In genomic region chr6:50566141-50566996, GRCm38 (mm10) we compare ENCODE assay signal across 8 mouse cellular contexts. TPM values are rescaled to one million over a fixed set of nuclear protein-coding genes. Genes with fewer than 3 reads are reported as not detected.
DNase-seq lines count a peak whose midpoint lies in the region; ATAC-seq and TF ChIP-seq lines count a peak whose summit lies in the region.

Cycs (minus strand) TSS chr6:50566538.

- peak; percentile 99 to 100 for DNase-seq in gastrocnemius, adult 8-10 months (ENCODE audit: low spot score in 2 of 2)
- DNase-seq in hindlimb bud, embryonic 11.5 days (ENCODE audit: extremely low spot score, low read depth, low spot score) = peak; percentile 99
- peak; percentile 98 to 99 for DNase-seq in left cerebral cortex, adult 8-10 months (ENCODE audit: low spot score in 2 of 2)
- peak; percentile 99 to 100 for DNase-seq in right cerebral cortex, postnatal 10 days (ENCODE audit: low spot score in 2 of 2)
- peak; percentile 98 for DNase-seq in urinary bladder, postnatal 25 days (ENCODE audit: low spot score)

- peak within 1 kb of the TSS; percentile 69 for H3K4me3 ChIP-seq in cortical plate, adult 2 months (ENCODE audit: insufficient read depth, low read length)
- H3K4me3 ChIP-seq in megakaryocyte, embryonic 14.5 days (replicated peaks) = peak within 1 kb of the TSS; percentile 96

- peak; percentile 96 for ATAC-seq in activated CD4-positive, CD25-positive, alpha-beta regulatory T cell, adult 4 months

- H3K4me1 ChIP-seq in cortical plate, adult 2 months (ENCODE audit: control insufficient read depth, insufficient read depth, low read length) = no peaks in the 10 kb centered on the region
- peaks cover 23% of the 10 kb centered on the region; the same call in 1 of the 2 replicates for H3K4me1 ChIP-seq in megakaryocyte, embryonic 14.5 days

- peak within 1 kb of the TSS; percentile 87 for H3K27ac ChIP-seq in cortical plate, adult 2 months (ENCODE audit: insufficient read depth, low read length)

- peaks cover 26% of the 10 kb centered on the region for H3K36me3 ChIP-seq in megakaryocyte, embryonic 14.5 days (replicated peaks; ENCODE audit: low read length)

- no peaks in the 10 kb centered on the region for H3K27me3 ChIP-seq in megakaryocyte, embryonic 14.5 days (replicated peaks)

- no peaks in the 10 kb centered on the region for H3K9me3 ChIP-seq in megakaryocyte, embryonic 14.5 days

- 0 out of 2 replicates have a peak, but pooled peaks have one; percentile 6 for TF ChIP-seq CTCF in cortical plate, adult 2 months (IDR thresholded peaks at IDR 0.05; ENCODE audit: extremely low read depth, insufficient read depth, low read length)

- peak; percentile 86; the same call in 1 of the 2 replicates for TF ChIP-seq POLR2A in cortical plate, adult 2 months (IDR thresholded peaks at IDR 0.05; ENCODE audit: extremely low read depth, insufficient read depth, low read length)

RNA-seq across cellular contexts. Expression of gene Cycs, which starts in this region (rescaled TPM):
- 10 to 100 TPM; 24.0 to 33.8 TPM for polyA plus RNA-seq in activated CD4-positive, CD25-positive, alpha-beta regulatory T cell, adult 4 months (2017; shearing (Covaris generic))
- polyA plus RNA-seq in cortical plate, adult 2 months (2012; rRNA removed) = 61.1 and 63.8 TPM in 2 replicates
- 10 to 100 TPM; 72.2 to 82.1 (median 74.0) TPM for total RNA-seq in gastrocnemius, adult 8-10 months (2022)
- total RNA-seq in left cerebral cortex, adult 8-10 months (2022) = 10 to 100 TPM; 38.1 to 47.2 (median 40.6) TPM
- polyA plus RNA-seq in megakaryocyte, embryonic 14.5 days (2012; ENCODE audit: insufficient read depth, low replicate concordance) = 9.2 TPM in 1 of 2 replicates, not detected in the other

Comparison
In these comparisons a context has a peak if more than half of its experiments do, and no peak if none do; other contexts are left out.
1. Peak in every context shown above with its lines: DNase-seq, ATAC-seq, H3K4me3 ChIP-seq and H3K27ac ChIP-seq.